Mouse (Mus musculus): ENCODE data around the gene Snx4. TPM values are rescaled to one million over a fixed set of nuclear protein-coding genes. Genes with fewer than 3 reads are reported as not detected.

The Snx4 gene
- polyA plus RNA-seq, 1 experiment from 2014 or later: 85.3 TPM

- Histone ChIP-seq H3K27me3 (replicated peaks) (no peaks in the 10 kb centered on the region), H3K36me3 (replicated peaks) (peaks cover 65% of the 10 kb centered on the region), H3K4me3 (no peak overlapping the region), H3K9ac (no peak overlapping the region), H3K9me3 (no peaks in the 10 kb centered on the region), H3K4me2 (no peak overlapping the region), H3K27ac (no peak overlapping the region), H3K4me1 (no peaks in the 10 kb centered on the region)
- WGBS: 87% methylated on average over 7 of the region's 7 CpGs
- no peak for ATAC-seq (replicated peaks)
Observed at GRCm38 (mm10) chr16:33289981-33290380, 38.7 kb downstream of the Snx4 start.

- Histone ChIP-seq H3K4me1 (no peaks in the 10 kb centered on the region), H3K9me3 (no peaks in the 10 kb centered on the region), H3K4me2 (no peak overlapping the region), H3K27ac (no peak overlapping the region), H3K36me3 (replicated peaks) (peaks cover 67% of the 10 kb centered on the region), H3K4me3 (no peak overlapping the region), H3K9ac (no peak overlapping the region), H3K27me3 (replicated peaks) (no peaks in the 10 kb centered on the region)
- whole genome bisulfite sequencing: 95% methylated on average over 7 of the region's 7 CpGs
- no peak for ATAC-seq (replicated peaks)
Observed at GRCm38 (mm10) chr16:33292241-33292640, 41.0 kb downstream of the Snx4 start.

- no peak overlapping the region for H3K9ac ChIP-seq
- H3K36me3 ChIP-seq (replicated peaks): peaks cover 70% of the 10 kb centered on the region
Observed at GRCm38 (mm10) chr16:33294681-33295080, 43.4 kb downstream of the Snx4 start.

GRCm38 (mm10) chr16:33295321-33295720, 44.1 kb downstream of the Snx4 start:
- no peak overlapping the region for H3K27ac ChIP-seq
- no peaks in the 10 kb centered on the region for H3K27me3 ChIP-seq (replicated peaks)
- H3K9ac ChIP-seq: no peak overlapping the region
- H3K4me1 ChIP-seq: no peaks in the 10 kb centered on the region
- WGBS: 96% methylated on average over 9 of the region's 9 CpGs
- H3K4me2 ChIP-seq: no peak overlapping the region
- ATAC-seq (replicated peaks): no peak
- H3K36me3 ChIP-seq (replicated peaks): peaks cover 64% of the 10 kb centered on the region
- H3K4me3 ChIP-seq: no peak overlapping the region
- H3K9me3 ChIP-seq: no peaks in the 10 kb centered on the region

More at GRCm38 (mm10) chr16:33294681-33295080, 43.4 kb downstream of the Snx4 start:
- no peak overlapping the region for H3K4me3 ChIP-seq
- no peaks in the 10 kb centered on the region for H3K4me1 ChIP-seq
- no peaks in the 10 kb centered on the region for H3K9me3 ChIP-seq
- H3K4me2 ChIP-seq: no peak overlapping the region
- no peaks in the 10 kb centered on the region for H3K27me3 ChIP-seq (replicated peaks)
- H3K27ac ChIP-seq: no peak overlapping the region
- no peak for ATAC-seq (replicated peaks)
- WGBS: 96% methylated on average over 7 of the region's 7 CpGs

GRCm38 (mm10) chr16:33297493-33297892, 46.3 kb downstream of the Snx4 start:
- Histone ChIP-seq H3K4me2 (no peak overlapping the region), H3K4me1 (no peaks in the 10 kb centered on the region), H3K9ac (no peak overlapping the region), H3K36me3 (replicated peaks) (peaks cover 43% of the 10 kb centered on the region), H3K27me3 (replicated peaks) (no peaks in the 10 kb centered on the region), H3K4me3 (no peak overlapping the region), H3K9me3 (no peaks in the 10 kb centered on the region), H3K27ac (no peak overlapping the region)
- WGBS: 100% methylated on average over 1 of the region's 1 CpGs
- ATAC-seq (replicated peaks): no peak

- Histone ChIP-seq H3K4me2 (no peak overlapping the region), H3K4me3 (no peak overlapping the region), H3K27ac (no peak overlapping the region), H3K27me3 (replicated peaks) (no peaks in the 10 kb centered on the region), H3K9ac (no peak overlapping the region), H3K36me3 (replicated peaks) (0 out of 2 replicates have a peak, but pooled peaks cover 8% of the 10 kb centered on the region), H3K9me3 (no peaks in the 10 kb centered on the region), H3K4me1 (no peaks in the 10 kb centered on the region)
- 12% methylated on average over 4 of the region's 4 CpGs for WGBS
- peak; percentile 39; the same call in 1 of the 2 replicates for ATAC-seq (replicated peaks)
Observed at GRCm38 (mm10) chr16:33306633-33307070, 55.4 kb downstream of the Snx4 start.

- H3K4me1 ChIP-seq: no peaks in the 10 kb centered on the region
- 0 out of 2 replicates have a peak, but pooled peaks cover 8% of the 10 kb centered on the region for H3K36me3 ChIP-seq (replicated peaks)
- no peak overlapping the region for H3K4me2 ChIP-seq
- H3K4me3 ChIP-seq: no peak overlapping the region
- H3K9ac ChIP-seq: no peak overlapping the region
- no peaks in the 10 kb centered on the region for H3K9me3 ChIP-seq
- H3K27me3 ChIP-seq (replicated peaks): no peaks in the 10 kb centered on the region
- ATAC-seq (replicated peaks): no peak
- H3K27ac ChIP-seq: no peak overlapping the region
- WGBS: 76% methylated on average over 7 of the region's 7 CpGs
Observed at GRCm38 (mm10) chr16:33307761-33308160, 56.5 kb downstream of the Snx4 start.

- Histone ChIP-seq H3K4me3 (no peak overlapping the region), H3K36me3 (replicated peaks) (0 out of 2 replicates have a peak, but pooled peaks cover 8% of the 10 kb centered on the region), H3K4me1 (no peaks in the 10 kb centered on the region), H3K9me3 (no peaks in the 10 kb centered on the region), H3K27me3 (replicated peaks) (no peaks in the 10 kb centered on the region), H3K27ac (no peak overlapping the region), H3K9ac (no peak overlapping the region), H3K4me2 (no peak overlapping the region)
- 91% methylated on average over 3 of the region's 3 CpGs for WGBS
- ATAC-seq (replicated peaks): no peak
Observed at GRCm38 (mm10) chr16:33309066-33309465, 57.8 kb downstream of the Snx4 start.

- H3K9ac ChIP-seq: no peak overlapping the region
- H3K4me3 ChIP-seq: no peak overlapping the region
- no peak overlapping the region for H3K27ac ChIP-seq
- H3K36me3 ChIP-seq (replicated peaks): no peaks in the 10 kb centered on the region
- 94% methylated on average over 4 of the region's 4 CpGs for WGBS
- H3K4me1 ChIP-seq: no peaks in the 10 kb centered on the region
- H3K27me3 ChIP-seq (replicated peaks): no peaks in the 10 kb centered on the region
- no peaks in the 10 kb centered on the region for H3K9me3 ChIP-seq
- no peak for ATAC-seq (replicated peaks)
- H3K4me2 ChIP-seq: no peak overlapping the region
Observed at GRCm38 (mm10) chr16:33315611-33316010, 64.4 kb downstream of the Snx4 start.

GRCm38 (mm10) chr16:33317646-33318045, 66.4 kb downstream of the Snx4 start:
- 67% methylated on average over 3 of the region's 3 CpGs for WGBS

GRCm38 (mm10) chr16:33318059-33318458, 66.8 kb downstream of the Snx4 start:
- ATAC-seq (replicated peaks): no peak
- no peak overlapping the region for H3K4me3 ChIP-seq
- WGBS: 85% methylated on average over 7 of the region's 7 CpGs
- H3K27me3 ChIP-seq (replicated peaks): no peaks in the 10 kb centered on the region
- no peak overlapping the region for H3K9ac ChIP-seq
- no peak overlapping the region for H3K4me2 ChIP-seq
- H3K27ac ChIP-seq: no peak overlapping the region
- H3K4me1 ChIP-seq: no peaks in the 10 kb centered on the region
- no peaks in the 10 kb centered on the region for H3K36me3 ChIP-seq (replicated peaks)
- no peaks in the 10 kb centered on the region for H3K9me3 ChIP-seq

More at GRCm38 (mm10) chr16:33317646-33318045, 66.4 kb downstream of the Snx4 start:
- Histone ChIP-seq H3K9me3 (no peaks in the 10 kb centered on the region), H3K4me1 (no peaks in the 10 kb centered on the region), H3K27ac (no peak overlapping the region), H3K4me2 (no peak overlapping the region), H3K9ac (no peak overlapping the region), H3K27me3 (replicated peaks) (no peaks in the 10 kb centered on the region), H3K36me3 (replicated peaks) (no peaks in the 10 kb centered on the region), H3K4me3 (no peak overlapping the region)
- no peak for ATAC-seq (replicated peaks)

- H3K4me2 ChIP-seq: no peak overlapping the region
- ATAC-seq (replicated peaks): no peak
- no peaks in the 10 kb centered on the region for H3K36me3 ChIP-seq (replicated peaks)
- H3K4me3 ChIP-seq: no peak overlapping the region
- H3K4me1 ChIP-seq: 0 out of 2 replicates have a peak, but pooled peaks cover 4% of the 10 kb centered on the region
- H3K9me3 ChIP-seq: no peaks in the 10 kb centered on the region
- H3K9ac ChIP-seq: no peak overlapping the region
- 40% methylated on average over 12 of the region's 12 CpGs for WGBS
- H3K27me3 ChIP-seq (replicated peaks): no peaks in the 10 kb centered on the region
- H3K27ac ChIP-seq: no peak overlapping the region
Observed at GRCm38 (mm10) chr16:33325704-33326455, 74.6 kb downstream of the Snx4 start.

- Histone ChIP-seq H3K9ac (no peak overlapping the region), H3K4me2 (no peak overlapping the region), H3K27me3 (replicated peaks) (no peaks in the 10 kb centered on the region), H3K36me3 (replicated peaks) (no peaks in the 10 kb centered on the region), H3K9me3 (no peaks in the 10 kb centered on the region), H3K27ac (no peak overlapping the region), H3K4me1 (0 out of 2 replicates have a peak, but pooled peaks cover 4% of the 10 kb centered on the region), H3K4me3 (no peak overlapping the region)
- ATAC-seq (replicated peaks): no peak
- WGBS: 74% methylated on average over 9 of the region's 9 CpGs
Observed at GRCm38 (mm10) chr16:33326589-33326988, 75.3 kb downstream of the Snx4 start.
